Mouse (Mus musculus) A20 (cell line): ENCODE data around the gene Pld2.
"Not testable (repeated sequence)": the region's sequence is repeated elsewhere in the genome, so short reads cannot be mapped to it uniquely, and the experiment has no call there.

ENCODE experiments used
- DNase-seq: peaks from one replicate; pipeline ENCODE4 v3.0.0-alpha.2; 2011; ENCODE audit warnings: low read depth, low spot score

The Pld2 gene

DNA sequence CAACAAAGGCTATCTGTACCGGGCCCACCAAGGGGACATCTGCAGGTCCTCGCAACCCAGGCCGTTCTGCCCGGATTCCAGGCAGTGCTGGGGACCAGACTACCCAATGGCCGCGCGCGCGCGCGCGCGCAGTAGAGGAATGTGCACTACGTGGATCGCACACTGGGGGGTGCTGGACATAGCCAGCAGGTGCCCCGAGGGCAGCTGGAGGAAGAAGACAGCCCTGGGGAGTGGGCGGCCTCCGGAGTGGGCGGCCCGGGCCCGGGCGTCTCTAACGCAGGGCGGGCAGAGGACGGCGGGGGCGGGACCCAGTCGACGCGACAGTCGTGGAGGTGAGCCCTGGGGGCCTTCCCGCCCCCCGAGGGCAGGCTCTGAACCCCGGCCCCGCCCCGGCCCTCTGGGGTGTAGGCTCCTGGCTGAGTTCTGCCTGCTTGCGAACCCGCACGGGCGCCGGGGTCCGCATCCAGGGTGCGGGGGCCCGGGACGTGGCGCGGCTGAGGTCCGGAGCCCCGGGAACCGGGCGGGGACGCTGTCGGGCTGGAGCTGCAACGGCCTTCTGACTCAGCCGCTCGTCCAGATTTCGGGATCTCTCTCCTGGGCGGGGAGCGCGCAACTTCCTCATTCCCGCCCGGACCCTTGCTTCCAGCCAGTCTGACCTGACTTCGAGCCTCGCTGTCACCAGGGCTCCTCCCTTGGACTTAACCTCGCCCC is at the start of gene Pld2:
TSS of gene Pld2 (plus strand) at position 188 of the 711 bp plus-strand sequence.
- DNase-seq = peak; percentile 91

DNA sequence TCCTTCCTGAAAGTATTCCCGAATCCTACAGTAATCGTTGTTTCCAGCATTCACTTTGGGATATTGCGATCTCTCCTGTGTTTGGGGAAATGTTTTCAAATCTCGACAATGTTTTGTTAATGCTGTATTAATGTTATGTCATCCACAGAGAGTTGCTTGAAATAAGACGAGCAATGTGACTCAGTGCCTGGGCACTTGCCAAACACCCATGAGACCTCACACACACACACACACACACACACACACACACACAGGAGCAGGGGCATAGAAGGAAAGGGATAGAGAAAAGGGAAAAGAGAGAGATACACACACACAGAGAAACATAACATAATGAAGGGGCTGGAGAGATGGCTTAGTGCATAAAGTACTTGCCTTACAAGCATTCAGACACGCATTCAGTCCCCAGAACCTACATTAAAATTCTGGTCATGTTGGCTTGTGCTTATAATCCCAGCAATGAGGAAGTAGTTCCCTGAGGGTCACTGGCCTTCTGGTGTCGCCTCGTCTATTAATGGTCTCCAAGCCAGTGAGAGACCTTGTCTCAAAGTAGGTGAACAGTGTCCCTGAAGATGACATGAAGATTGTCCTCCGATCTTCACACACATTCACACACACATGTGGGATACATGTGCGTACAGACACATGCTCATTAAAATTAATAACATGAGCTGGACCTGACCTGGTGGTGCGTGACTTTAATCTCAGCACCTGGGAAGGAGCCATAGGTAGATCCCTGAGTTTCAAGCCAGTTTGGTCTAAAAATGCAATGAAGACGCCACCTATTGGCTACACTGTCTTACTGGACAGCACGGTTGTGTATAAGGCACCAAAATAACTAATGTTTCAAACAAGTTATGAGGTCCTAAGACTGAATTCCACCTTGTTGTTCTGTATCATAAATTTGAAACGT is 40.0 kb upstream of the Pld2 start:
- peak; percentile 36 for DNase-seq

DNA sequence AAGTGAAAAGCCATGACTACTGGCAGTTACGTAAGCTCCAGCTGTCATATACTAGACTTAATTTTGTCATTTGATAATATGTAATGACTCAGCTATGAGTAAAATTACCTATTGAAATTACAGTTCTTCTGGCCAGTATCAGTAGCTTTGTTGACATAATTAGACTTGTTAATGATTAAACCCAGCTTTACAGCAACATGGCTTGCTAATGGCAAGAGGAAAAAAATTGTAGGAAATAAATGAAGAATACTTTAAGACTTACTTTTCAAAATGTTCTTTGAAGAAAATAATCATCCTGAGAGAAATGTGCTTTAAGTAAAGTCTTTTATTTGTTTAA is 39.4 kb upstream of the Pld2 start:
- no peak for DNase-seq

DNA sequence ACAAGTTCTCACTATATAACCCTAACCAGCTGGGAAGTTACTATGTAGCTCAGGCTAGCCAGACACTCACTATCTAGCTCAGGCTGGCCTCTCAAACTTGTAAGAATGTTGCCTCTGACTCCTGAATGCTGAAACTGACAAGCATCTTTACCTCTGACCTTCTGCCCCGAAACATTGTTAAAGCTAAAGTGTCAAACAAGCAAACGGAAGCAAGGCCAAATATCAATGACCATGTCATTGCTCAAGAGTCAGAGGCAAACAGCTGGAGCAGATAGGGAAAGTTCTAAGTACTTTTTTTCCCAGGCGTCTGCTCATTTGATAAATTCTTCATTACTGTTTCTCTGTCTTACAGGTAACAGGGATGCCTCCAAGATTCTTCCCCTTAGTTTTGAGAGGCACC is 37.8 kb upstream of the Pld2 start:
- no peak for DNase-seq

DNA sequence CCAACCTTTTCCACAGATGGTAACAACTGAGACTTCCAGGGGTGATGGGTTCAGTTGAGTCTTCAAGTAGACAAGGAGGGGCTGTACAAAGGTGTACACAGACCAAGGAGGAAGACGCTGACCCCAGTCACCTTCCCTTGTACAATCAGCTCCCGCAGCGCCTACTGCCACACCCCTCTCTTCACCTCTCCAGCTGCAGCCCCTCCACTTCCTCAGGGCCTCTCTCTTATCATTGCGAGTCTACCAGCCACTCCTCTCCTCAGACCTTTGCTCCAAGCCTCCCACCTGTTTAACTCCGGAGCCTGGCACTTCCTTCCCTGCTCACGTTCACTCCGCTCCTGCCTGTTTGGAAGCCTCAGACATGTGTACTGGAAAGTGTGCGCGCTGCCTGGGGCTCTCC is 34.9 kb upstream of the Pld2 start, which contains the start of gene Tm4sf5:
TSS of gene Tm4sf5 (plus strand) at position 275 of the 400 bp plus-strand sequence.
- no peak for DNase-seq

DNA sequence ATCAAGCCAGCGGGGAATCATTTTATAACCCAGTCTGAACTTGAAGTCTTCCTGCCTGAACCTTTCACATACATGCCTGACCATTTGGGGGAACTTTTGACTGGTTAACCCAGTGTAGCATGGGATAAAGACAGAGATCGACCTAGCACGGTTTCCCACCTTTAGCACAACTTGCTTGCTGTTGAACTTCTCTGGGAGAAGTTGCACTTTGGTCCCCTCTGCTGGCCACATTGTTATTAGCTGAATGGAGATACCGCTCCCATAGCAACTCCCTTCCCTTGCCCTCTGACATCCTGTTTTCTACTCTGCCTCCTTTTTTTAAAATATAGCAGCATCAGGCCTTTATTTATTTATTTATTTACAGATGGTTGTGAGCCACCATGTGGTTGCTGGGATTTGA is 33.5 kb upstream of the Pld2 start:
- DNase-seq = peak; percentile 82

DNA sequence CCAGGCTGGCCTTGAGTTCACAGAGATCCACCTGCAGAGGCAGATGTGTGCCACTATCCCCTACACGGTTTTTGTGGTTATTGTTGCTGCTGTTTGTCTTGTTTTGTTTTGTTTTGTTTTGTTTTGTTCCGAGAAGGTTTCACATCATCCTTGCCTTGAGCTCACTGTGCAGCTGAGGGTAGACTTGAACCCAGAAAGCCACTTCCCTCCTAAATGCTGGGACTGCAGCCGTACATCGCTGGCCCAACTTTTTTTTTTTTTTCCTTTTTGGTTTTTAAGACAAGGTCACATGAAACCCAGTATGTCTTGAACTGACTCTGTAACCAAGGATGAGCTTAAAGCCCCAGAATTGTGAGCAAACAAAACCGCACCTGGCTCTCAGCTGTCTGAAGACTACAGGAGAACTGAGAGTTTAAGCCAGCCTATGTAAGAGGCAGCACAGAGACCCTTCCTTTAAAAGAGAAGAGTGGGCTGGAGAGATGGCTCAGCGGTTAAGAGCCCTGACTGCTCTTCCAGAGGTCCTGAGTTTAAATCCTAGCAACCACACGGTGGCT is 32.8 kb upstream of the Pld2 start:
- DNase-seq = peak; percentile 74

DNA sequence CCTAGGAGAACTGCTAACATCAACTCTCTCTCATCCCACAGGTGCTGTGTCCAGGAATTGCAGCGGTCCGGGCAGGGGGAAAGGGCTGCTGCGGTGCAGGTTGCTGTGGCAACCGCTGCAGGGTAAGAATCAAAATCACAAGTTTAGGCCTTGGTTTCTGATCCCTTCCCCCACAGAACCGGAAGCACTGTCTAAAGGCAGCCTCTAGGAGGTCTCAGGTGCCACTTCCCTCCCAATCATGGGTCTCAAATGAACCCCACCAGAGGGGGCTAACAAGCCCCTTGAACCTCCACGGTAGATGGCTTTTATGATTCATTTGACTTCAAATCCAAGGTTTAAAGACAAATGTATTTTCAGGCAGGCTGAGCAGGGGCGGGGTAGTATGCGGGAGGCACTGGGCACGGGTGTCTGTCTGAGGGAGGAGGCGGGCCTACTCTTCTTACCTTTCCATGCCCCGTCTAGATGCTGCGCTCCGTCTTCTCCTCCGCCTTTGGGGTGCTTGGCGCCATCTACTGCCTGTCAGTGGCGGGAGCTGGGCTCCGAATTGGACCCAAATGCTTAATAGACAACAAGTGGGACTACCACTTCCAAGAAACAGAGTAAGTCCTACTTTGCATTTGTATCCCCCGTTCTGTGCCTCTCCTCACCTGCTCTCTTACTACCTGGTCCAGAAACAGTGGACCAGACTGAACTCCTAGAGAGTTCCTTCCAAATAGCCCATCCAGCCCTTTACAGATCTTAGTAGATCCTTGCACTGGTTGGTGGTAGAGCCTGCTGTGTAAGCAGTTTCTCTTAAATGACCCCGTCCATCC is 29.9 kb upstream of the Pld2 start:
- peak; percentile 64 for DNase-seq

DNA sequence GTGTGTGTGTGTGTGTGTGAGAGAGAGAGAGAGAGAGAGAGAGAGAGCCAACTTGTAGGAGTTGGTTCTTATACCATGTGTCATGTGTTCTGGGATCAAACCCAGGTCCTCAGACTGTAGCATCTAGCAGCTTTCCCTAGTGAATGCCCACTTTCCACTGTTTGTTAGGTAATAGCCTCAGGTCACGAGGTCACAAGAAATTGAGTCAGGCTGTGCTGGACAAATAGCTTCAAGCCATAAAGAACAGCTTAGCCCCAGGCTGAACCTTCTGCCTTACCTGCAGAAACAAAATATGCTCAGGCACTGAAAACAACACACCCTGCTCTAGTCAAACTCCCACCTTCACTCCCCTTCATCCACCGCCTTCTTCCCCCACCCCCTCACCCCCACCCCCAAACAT is 28.6 kb upstream of the Pld2 start:
- DNase-seq = no peak

DNA sequence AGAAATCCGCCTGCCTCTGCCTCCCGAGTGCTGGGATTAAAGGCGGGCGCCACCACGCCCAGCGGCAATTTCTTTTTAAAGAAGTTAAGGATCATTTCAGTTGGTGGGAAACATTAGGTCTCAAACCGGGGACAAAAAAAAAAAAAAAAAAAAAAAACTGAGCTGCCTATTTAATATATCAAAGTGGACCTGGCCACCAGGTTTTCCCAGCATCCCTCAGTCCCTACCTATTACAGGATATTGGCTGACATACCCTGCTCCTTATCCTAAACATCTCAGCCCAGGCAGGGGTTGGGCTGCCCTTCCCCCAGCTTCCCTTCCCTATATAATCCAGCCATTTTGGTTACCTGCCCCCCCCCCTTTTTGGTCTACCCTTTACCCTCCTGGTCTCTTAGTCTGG is 28.0 kb upstream of the Pld2 start:
- no peak for DNase-seq

DNA sequence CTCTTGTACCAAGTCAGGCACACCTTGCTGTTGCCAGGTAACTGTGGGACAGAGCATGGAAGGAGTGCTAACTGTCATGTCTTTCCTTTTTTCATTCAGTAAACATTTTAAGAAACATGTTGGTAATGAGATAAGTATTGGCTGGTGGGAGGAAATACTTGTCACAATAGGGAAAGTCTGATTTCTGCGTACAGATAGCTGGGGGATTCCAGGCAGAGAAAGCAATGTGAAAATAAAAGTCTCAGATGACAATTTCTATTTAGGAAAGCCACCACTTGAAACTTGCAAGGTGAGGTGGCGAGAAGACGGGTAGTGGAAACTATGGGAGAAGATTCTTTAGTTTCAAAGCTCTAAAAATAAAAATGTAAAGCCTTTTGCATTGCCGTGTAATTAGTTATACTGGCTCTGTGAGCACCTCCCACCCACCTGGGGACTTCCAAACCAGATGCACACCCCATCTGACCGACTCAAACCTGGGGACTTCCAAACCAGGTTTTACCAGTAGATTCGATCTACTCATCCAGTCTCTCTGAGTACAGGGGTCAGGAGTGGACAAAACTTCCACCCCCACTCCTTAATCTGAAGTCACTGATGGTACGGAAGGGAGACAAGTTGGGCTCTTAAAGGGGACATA is 27.0 kb upstream of the Pld2 start:
- peak; percentile 68 for DNase-seq

DNA sequence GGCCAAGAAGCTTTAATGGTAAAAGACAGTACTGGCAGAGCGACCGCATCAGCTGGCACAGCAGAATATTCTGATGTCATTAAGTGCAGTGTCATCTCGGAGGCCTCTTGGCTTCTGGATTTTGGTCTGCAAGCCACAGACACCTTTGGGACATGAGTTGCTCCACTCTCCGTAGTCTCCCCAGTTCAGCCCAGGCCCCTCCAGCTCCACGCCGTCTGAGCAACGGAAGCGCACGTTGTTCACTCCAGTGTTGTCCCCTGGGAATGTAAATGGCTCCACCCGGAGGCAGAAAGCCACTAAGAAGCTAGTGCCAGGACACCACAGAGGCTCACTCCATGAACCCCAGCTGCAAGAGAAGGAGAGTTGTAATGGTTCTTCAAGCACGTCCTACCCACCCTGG is 26.3 kb upstream of the Pld2 start:
- DNase-seq = peak; percentile 22

DNA sequence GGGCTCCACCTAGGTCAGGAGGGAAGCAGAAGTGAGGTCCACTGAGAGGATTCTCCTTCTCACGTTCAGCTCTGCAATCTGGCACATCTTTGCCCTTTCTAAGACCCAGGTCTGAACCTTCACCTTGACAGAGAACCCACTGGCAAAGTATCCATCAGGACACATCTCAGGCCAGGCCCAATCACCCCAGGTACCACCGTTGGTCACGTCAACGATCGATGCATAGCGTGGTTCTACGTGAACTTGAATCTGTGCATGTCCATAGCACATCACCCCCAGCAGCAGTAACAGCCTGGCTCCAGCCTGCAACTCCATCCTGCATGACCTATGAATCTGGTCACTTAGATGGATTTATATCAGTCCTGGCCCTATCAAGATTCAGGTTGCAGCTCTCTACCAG is 25.6 kb upstream of the Pld2 start, which contains the start of gene Vmo1:
TSS of gene Vmo1 (minus strand) at position 329 of the 400 bp plus-strand sequence.
- DNase-seq = no peak

DNA sequence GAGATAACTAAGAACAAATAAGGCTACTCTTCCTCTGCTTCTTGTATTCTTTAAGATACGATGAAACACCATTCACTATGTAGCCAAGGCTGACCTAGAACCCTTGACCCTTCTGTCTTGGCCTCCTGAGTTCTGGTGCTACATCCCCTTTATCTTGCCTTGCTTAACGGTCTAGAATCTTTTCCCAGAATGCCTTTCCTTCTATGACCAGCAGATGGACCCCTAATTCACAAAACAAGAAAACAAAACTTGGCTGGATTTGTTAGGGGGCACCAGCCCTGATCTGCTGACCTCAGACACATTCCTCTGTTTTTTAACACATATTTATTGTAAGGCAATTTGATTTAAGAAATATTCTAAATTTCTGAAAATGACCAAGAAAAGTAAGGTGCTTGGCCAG is 23.5 kb upstream of the Pld2 start:
- DNase-seq = peak; percentile 75

DNA sequence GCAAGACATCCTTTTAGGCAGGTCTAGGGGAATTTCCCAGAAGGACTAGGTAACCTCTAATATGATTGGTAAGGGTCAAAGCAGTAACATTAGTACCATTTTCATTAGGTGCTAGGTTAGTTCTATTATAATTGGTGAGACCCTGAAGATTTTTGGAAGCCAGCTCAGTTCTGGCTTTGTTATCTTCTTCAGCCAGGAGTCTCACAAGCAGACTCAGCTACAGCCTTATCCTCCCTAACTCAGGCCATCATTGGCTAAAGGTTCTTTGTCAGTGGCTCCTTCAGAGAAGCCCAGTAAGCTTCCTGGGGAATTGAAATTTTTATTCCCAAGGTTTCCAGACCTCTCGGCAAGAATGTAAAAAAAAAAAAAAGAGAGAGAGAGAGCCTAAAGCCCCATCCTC is 21.4 kb upstream of the Pld2 start:
- no peak for DNase-seq

DNA sequence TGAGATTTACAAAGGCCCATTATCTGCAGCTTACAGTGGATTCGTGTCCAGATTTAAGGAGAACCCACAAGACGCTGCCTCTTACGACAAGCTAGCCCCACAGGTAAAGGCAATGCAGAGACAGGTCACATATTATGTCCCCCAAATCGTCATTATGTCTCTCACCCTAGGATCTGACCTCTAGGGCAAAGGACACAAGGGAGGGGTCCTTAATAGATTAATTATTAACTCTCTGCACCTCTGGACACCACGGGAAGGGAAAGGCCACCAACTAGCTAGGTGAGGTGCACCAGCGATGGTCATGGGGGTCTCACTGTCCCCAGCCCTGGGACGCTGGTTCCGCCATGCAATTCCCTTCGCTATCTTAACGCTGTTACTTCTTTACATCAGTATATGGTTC is 20.9 kb upstream of the Pld2 start, which contains the start of gene Gltpd2:
TSS of gene Gltpd2 (plus strand) at position 274 of the 400 bp plus-strand sequence.
- no peak for DNase-seq

DNA sequence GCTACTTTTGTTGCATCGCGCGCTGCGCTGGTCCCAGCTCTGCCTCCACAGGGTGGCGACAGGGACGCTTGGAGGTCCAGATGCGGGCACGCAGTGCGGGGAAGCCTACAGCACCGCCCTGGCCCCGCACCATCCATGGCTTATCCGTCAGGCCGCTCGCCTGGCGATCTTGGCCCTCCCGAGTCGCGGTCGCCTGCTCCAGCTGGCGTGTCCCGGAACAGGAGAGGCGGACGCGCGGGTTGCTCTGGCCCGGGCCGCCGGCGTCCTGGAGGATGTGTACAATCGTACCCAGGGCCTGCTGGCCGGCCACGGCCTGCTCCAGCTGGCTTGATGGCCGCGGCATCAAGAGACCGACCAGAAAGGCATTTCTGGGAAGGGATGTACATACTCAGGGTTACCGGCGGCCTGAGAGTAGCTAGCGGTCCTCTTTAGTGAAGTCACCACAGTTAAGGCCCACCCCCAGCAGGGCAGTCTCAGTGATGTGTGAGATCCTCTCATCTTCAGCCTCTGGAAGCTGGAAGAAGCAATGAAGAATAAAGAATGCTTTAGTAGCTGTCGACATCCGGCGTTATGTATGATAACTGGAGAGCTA is 19.6 kb upstream of the Pld2 start:
- DNase-seq = no peak

DNA sequence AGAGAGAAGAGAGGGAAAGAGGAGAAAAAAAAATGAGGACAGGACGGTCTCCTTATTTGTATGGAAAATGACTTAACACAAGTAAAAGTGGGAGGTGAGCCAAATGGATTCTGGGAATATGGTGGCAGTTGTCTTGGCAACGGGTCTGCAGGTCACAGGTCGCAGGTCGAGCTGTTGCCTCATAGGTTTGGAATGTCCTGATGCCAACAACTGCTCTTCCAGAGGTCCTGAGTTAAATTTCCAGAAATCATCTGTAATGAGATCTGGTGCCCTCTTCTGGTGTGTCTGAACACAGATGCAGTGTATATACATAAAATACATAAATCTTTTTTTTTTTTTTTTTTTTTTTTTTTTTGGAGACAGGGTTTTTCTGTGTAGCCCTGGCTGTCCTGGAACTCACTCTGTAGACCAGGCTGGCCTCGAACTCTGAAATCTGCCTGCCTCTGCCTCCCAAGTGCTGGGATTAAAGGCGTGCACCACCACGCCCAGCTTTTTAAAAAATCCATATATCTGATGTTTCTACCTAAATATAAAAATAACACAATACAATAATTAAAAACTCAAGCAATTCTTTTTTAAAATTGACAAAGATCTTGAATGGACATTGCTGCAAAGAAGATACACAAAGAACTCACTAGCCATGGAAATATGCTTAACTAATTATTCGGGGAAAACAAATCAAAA is 16.4 kb upstream of the Pld2 start:
- DNase-seq = not testable (repeated sequence)

DNA sequence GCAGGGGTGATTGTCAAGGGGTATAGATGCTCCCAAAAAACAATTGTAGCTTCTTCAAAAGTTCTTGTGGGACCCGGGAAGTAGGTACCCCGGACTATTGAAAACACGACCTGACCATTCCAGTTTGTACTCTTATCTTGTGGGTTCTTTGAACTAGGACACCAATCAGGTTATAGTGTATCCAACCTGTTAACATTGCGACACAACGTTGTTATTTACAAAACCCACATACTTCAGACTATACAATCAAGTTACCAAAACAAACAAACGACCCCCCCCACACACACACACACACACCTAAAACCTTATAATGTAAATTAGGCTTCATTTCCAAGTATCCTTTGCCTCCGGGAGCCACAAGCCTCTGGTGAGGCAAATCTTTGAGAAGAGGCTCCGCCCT is 15.1 kb upstream of the Pld2 start:
- DNase-seq = no peak

DNA sequence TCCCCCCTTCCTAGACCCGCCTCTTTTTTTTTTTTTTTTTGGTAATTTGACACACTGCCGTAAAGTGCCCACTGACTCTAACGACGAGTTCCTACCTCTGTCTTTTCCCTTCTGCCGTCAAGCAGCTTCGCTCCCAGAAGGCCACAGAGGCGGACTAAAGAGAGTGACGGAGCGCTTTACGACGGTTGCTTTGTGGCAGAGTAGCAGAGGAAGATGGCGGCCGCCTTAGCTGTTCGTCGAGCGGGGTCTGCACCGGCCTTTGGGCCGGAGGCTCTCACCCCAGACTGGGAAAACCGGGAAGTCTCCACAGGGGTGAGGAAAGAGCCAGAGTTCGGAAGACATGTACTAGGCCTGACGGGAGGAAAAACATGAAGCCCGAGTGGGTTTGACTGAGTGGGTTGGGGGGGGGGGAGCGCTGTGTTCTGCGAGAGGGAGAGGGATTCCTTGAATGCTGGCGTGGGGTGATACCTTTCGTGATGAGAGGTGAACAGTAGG is 14.6 kb upstream of the Pld2 start, which contains the start of gene Psmb6:
TSS of gene Psmb6 (plus strand) at position 184 of the 495 bp plus-strand sequence.
- peak; percentile 96 for DNase-seq
